Mouse (Mus musculus) induced T-regulatory cell, adult 2 months (primary cell): ENCODE measurements around the gene Trpm4.
"Not testable (repeated sequence)": the region's sequence is repeated elsewhere in the genome, so short reads cannot be mapped to it uniquely, and the experiment has no call there.

Source experiments
- DNase-seq: peaks from one replicate; pipeline ENCODE4 v3.0.0-alpha.2; 2012; ENCODE audit warnings: low read depth

The Trpm4 gene

GRCm38 (mm10) chr7:45255822-45256221 lies 77.8 kb downstream of the Trpm4 start:
- not testable (repeated sequence) for DNase-seq

- DNase-seq: no peak
Observed at GRCm38 (mm10) chr7:45253806-45254205, 79.8 kb downstream of the Trpm4 start.
